Mouse (Mus musculus): Measurements from ENCODE around the gene Cacna1h. TPM values are rescaled to one million over a fixed set of nuclear protein-coding genes. Genes with fewer than 3 reads are reported as not detected.

Gene Cacna1h
- polyA plus RNA-seq, 1 experiment from 2014 or later, result 10.0 TPM

DNA sequence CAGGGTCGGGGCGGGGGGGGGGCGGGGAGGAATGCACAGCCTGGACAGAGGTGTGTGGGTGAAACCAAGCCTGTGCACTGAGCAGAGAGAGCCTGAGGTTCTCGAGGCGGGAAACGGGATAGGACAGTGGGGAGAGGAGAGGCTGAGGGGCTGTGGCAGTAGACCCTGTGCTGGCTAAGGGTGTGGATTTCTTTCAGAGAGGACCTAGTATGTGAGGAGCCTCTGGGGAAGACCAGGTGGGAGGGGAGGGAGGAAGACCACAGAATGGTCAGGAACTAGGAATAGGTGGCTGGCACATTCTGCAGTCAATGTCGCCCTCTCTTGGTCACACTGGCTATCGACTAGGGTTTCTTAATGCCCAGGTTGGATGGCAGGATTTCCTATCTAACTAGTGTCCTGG, 36.2 kb upstream of the Cacna1h start:
- Histone ChIP-seq H3K4me2 (ENCODE audit: low read length) (no peak overlapping the region), H3K36me3 (ENCODE audit: control insufficient read depth, insufficient read depth, low read length) (no peaks in the 10 kb centered on the region), H3K27me3 (ENCODE audit: control insufficient read depth, insufficient read depth, low read depth, low read length) (peaks cover 1% of the 10 kb centered on the region), H3K4me3 (ENCODE audit: low read depth, low read length) (no peak overlapping the region), H3K4me1 (ENCODE audit: control insufficient read depth, insufficient read depth, low read length) (peaks cover 8% of the 10 kb centered on the region; the same call in 1 of the 2 replicates), H3K27ac (ENCODE audit: low read length) (no peak overlapping the region), H3K9me3 (replicated peaks; ENCODE audit: control insufficient read depth, low read length, poor library complexity, severe bottlenecking) (no peaks in the 10 kb centered on the region), H3K9ac (ENCODE audit: low read depth, low read length) (peak overlapping the region; percentile 42; the same call in 1 of the 2 replicates)
- WGBS, result 37% methylated on average over 8 of the region's 8 CpGs
- ATAC-seq, result peak; percentile 52

DNA sequence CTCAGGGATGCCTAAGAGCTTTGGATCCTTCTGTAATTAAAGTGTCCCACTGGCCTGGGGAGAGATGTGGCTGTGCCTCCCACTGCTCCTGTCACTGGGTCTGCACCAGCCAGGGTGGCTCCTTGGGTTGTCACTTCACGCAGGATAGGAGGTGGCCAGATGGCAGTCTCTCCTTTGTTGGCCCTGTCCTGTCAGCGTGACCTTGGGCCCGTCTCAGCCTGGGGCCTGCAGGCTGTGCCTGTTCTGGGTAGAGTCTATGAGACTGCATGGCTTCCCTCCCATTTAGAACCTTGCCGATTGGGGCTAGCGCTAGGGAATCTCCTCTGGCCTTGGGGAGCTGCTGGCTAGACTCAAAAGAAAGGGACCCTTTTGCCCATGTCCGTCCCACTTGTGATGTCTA, 34.7 kb upstream of the Cacna1h start:
- Histone ChIP-seq H3K4me3 (ENCODE audit: low read depth, low read length) (no peak overlapping the region), H3K36me3 (ENCODE audit: control insufficient read depth, insufficient read depth, low read length) (no peaks in the 10 kb centered on the region), H3K4me1 (ENCODE audit: control insufficient read depth, insufficient read depth, low read length) (no peaks in the 10 kb centered on the region; the same call in 1 of the 2 replicates), H3K4me2 (ENCODE audit: low read length) (no peak overlapping the region), H3K9me3 (replicated peaks; ENCODE audit: control insufficient read depth, low read length, poor library complexity, severe bottlenecking) (no peaks in the 10 kb centered on the region), H3K9ac (ENCODE audit: low read depth, low read length) (no peak overlapping the region), H3K27ac (ENCODE audit: low read length) (no peak overlapping the region), H3K27me3 (ENCODE audit: control insufficient read depth, insufficient read depth, low read depth, low read length) (no peaks in the 10 kb centered on the region; the same call in 1 of the 2 replicates)
- WGBS, result 77% methylated on average over 6 of the region's 6 CpGs
- no peak for ATAC-seq

DNA sequence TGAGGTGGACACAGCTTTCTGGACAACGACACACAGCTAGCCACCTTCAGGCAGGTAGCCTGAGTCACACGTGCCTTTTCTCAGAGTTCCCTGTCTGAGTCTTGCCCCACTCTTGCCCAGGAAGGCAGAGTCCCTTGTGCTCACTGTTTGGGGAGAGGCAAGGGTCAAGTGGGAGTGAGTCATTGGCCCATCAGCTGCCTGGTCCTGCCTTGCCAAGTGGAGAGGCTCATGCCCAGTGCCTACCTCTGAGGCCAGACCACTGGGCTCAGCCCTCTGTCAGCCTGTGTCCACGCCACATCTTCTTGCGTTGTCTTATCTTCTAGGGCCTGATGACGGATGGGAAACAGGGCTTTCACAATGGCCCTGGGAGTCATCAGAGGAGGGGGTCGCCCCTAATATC, 34.2 kb upstream of the Cacna1h start:
- Histone ChIP-seq H3K9ac (ENCODE audit: low read depth, low read length) (no peak overlapping the region), H3K36me3 (ENCODE audit: control insufficient read depth, insufficient read depth, low read length) (no peaks in the 10 kb centered on the region), H3K9me3 (replicated peaks; ENCODE audit: control insufficient read depth, low read length, poor library complexity, severe bottlenecking) (no peaks in the 10 kb centered on the region), H3K27me3 (ENCODE audit: control insufficient read depth, insufficient read depth, low read depth, low read length) (no peaks in the 10 kb centered on the region; the same call in 1 of the 2 replicates), H3K4me2 (ENCODE audit: low read length) (no peak overlapping the region), H3K4me1 (ENCODE audit: control insufficient read depth, insufficient read depth, low read length) (peaks cover under 1% of the 10 kb centered on the region; the same call in 1 of the 2 replicates), H3K4me3 (ENCODE audit: low read depth, low read length) (no peak overlapping the region), H3K27ac (ENCODE audit: low read length) (no peak overlapping the region)
- 83% methylated on average over 6 of the region's 6 CpGs for WGBS
- ATAC-seq, result no peak

DNA sequence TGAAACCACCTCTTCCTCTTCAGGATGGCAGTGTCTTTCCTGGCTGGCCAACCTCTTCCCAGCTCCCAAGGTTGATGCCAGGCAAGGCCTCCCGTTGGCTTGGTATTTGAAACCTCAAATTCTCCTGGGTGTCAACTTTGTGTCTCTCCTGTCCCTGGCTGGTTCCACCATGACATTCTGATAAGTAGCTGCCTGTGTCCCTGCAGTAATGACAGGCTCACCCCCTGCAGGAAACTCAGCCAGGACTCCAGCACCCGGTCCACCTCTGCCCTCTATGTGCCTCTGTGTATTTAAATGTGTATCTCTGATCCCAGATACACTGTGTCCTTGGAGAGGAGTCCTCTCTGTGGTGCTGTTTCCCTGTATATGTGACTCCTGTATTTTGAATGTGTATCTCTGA, 32.7 kb upstream of the Cacna1h start:
- Histone ChIP-seq H3K4me1 (ENCODE audit: control insufficient read depth, insufficient read depth, low read length) (peaks cover 3% of the 10 kb centered on the region; the same call in 1 of the 2 replicates), H3K27me3 (ENCODE audit: control insufficient read depth, insufficient read depth, low read depth, low read length) (no peaks in the 10 kb centered on the region), H3K27ac (ENCODE audit: low read length) (no peak overlapping the region), H3K36me3 (ENCODE audit: control insufficient read depth, insufficient read depth, low read length) (no peaks in the 10 kb centered on the region), H3K4me2 (ENCODE audit: low read length) (no peak overlapping the region), H3K4me3 (ENCODE audit: low read depth, low read length) (no peak overlapping the region), H3K9me3 (replicated peaks; ENCODE audit: control insufficient read depth, low read length, poor library complexity, severe bottlenecking) (no peaks in the 10 kb centered on the region), H3K9ac (ENCODE audit: low read depth, low read length) (no peak overlapping the region)
- 91% methylated on average over 2 of the region's 2 CpGs for WGBS
- no peak for ATAC-seq

DNA sequence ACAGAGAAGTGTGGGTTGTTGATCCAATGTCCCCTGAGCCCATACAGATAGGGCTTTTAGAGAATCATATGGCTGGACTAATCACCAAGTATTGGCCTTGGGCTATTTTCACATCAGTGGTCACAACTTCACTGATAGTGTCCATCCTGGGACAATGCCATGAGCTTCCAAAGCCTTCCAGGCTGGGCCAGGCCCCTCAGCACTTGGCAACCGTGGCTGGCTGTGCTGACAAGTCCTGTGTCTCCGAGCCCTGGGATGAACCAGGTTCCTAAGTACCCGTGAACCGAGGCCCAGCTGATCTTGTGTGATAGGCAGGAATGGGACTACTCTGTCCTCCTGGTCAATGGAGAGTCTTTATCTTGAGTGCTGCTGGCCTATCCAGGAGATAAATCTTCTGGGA, 30.5 kb upstream of the Cacna1h start:
- no peak for ATAC-seq
- H3K27ac ChIP-seq (ENCODE audit: low read length), result no peak overlapping the region

DNA sequence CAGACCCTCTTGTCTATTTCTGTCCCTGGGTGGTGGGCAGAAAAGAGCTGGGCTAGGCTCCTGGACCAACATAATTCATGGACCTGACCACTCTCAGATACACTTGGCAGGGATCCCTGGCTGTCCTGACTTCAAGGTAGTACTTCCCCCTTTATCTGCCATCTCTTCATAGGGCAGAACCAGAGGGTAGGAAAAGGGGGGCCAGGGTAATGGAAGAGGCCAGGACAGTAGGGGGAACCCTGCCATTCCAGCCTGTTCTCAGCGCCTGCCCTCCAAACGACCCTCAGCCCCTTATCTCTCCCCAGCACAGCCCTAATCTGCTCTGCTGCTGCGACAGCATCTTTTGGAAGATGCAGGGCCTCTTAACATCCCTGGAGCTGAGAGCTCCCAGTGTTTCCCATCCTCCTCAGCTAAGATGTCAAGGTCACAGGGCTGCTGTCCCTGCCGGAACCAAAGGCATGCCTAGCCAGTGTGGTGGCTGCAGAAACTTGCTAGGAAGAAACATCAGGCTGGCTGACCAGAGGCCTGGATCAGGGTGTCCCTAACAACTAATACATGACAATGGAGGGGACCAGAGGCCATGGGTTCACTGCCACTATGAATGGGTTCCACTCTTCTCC, 29.9 kb upstream of the Cacna1h start:
- Histone ChIP-seq H3K36me3 (ENCODE audit: control insufficient read depth, insufficient read depth, low read length) (no peaks in the 10 kb centered on the region), H3K4me1 (ENCODE audit: control insufficient read depth, insufficient read depth, low read length) (peaks cover 3% of the 10 kb centered on the region; the same call in 1 of the 2 replicates), H3K4me2 (ENCODE audit: low read length) (no peak overlapping the region), H3K9me3 (replicated peaks; ENCODE audit: control insufficient read depth, low read length, poor library complexity, severe bottlenecking) (no peaks in the 10 kb centered on the region), H3K4me3 (ENCODE audit: low read depth, low read length) (no peak overlapping the region), H3K27me3 (ENCODE audit: control insufficient read depth, insufficient read depth, low read depth, low read length) (no peaks in the 10 kb centered on the region), H3K27ac (ENCODE audit: low read length) (no peak overlapping the region), H3K9ac (ENCODE audit: low read depth, low read length) (no peak overlapping the region)
- ATAC-seq, result no peak
- 69% methylated on average over 4 of the region's 4 CpGs for WGBS

More for the DNA sequence above, 30.5 kb upstream of the Cacna1h start:
- Histone ChIP-seq H3K9me3 (replicated peaks; ENCODE audit: control insufficient read depth, low read length, poor library complexity, severe bottlenecking) (no peaks in the 10 kb centered on the region), H3K9ac (ENCODE audit: low read depth, low read length) (no peak overlapping the region), H3K4me3 (ENCODE audit: low read depth, low read length) (no peak overlapping the region), H3K36me3 (ENCODE audit: control insufficient read depth, insufficient read depth, low read length) (no peaks in the 10 kb centered on the region), H3K27me3 (ENCODE audit: control insufficient read depth, insufficient read depth, low read depth, low read length) (no peaks in the 10 kb centered on the region), H3K4me2 (ENCODE audit: low read length) (no peak overlapping the region), H3K4me1 (ENCODE audit: control insufficient read depth, insufficient read depth, low read length) (peaks cover 3% of the 10 kb centered on the region; the same call in 1 of the 2 replicates)
- whole genome bisulfite sequencing, result 80% methylated on average over 4 of the region's 4 CpGs

DNA sequence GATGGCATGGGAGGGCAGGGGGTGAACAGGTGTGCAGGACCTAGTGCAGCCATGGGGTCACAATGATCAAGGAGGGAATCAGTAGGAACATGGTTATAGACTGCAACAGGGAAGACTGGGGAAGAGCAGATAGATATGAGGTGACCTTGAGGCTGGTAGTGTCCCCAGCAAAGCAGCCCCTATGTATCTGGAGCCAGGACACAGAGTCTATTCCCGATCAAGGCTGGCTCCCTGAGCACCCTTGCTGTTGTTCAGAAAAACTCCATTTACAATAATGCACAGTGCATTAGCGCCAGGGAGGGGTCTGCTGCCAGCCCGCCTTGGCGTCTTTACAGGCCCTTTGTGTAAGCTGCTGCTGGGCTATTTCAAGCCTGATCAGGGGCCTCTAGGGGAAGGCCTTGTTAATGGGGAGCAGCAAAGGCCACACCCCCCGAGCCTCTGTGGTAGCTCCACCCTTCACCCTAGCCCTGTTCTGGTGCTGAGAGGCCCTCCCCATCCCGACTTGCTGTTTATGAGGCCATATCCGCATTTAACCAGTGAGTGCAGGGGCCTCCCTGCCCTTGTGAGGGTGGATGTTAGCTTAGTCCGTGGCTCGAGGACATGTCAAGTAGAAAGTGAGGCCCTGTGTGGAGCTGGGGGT, 28.8 kb upstream of the Cacna1h start:
- 0 out of 2 replicates have a peak overlapping the region, but pooled peaks have one; percentile 14 for H3K9ac ChIP-seq (ENCODE audit: low read depth, low read length)
- no peaks in the 10 kb centered on the region for H3K27me3 ChIP-seq (ENCODE audit: control insufficient read depth, insufficient read depth, low read depth, low read length)
- ATAC-seq, result no peak

DNA sequence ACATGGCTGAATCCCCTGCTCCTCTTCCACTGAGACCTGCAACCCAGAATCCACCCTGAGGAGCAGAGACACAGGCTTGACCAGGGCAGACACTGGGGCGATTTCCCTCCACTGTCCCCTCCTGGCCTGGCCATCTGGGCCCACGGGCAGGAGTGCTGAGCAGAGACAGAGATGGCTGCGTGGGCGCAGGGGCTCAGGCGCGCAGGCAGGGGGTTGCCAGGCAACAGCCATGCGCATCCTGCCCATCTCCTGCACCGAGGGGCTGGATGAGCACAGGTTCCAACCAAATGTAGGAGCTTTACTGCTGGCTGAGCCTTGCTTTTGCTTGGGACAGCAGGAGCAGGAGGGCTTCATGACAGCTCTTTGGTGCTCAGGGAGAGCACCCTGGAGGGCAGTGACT, 23.0 kb upstream of the Cacna1h start:
- Histone ChIP-seq H3K27me3 (ENCODE audit: control insufficient read depth, insufficient read depth, low read depth, low read length) (no peaks in the 10 kb centered on the region), H3K4me1 (ENCODE audit: control insufficient read depth, insufficient read depth, low read length) (peaks cover 6% of the 10 kb centered on the region), H3K9me3 (replicated peaks; ENCODE audit: control insufficient read depth, low read length, poor library complexity, severe bottlenecking) (no peaks in the 10 kb centered on the region), H3K27ac (ENCODE audit: low read length) (peak overlapping the region; percentile 53), H3K4me3 (ENCODE audit: low read depth, low read length) (no peak overlapping the region), H3K4me2 (ENCODE audit: low read length) (no peak overlapping the region), H3K36me3 (ENCODE audit: control insufficient read depth, insufficient read depth, low read length) (no peaks in the 10 kb centered on the region), H3K9ac (ENCODE audit: low read depth, low read length) (peak overlapping the region; percentile 22; the same call in 1 of the 2 replicates)
- 33% methylated on average over 8 of the region's 8 CpGs for WGBS
- peak; percentile 84 for ATAC-seq

More for the DNA sequence above, 28.8 kb upstream of the Cacna1h start:
- peaks cover 3% of the 10 kb centered on the region; the same call in 1 of the 2 replicates for H3K4me1 ChIP-seq (ENCODE audit: control insufficient read depth, insufficient read depth, low read length)
- no peak overlapping the region; the same call in 1 of the 2 replicates for H3K27ac ChIP-seq (ENCODE audit: low read length)
- 21% methylated on average over 9 of the region's 9 CpGs for WGBS
- no peaks in the 10 kb centered on the region for H3K9me3 ChIP-seq (replicated peaks; ENCODE audit: control insufficient read depth, low read length, poor library complexity, severe bottlenecking)
- H3K4me3 ChIP-seq (ENCODE audit: low read depth, low read length), result no peak overlapping the region
- no peaks in the 10 kb centered on the region for H3K36me3 ChIP-seq (ENCODE audit: control insufficient read depth, insufficient read depth, low read length)
- no peak overlapping the region for H3K4me2 ChIP-seq (ENCODE audit: low read length)

DNA sequence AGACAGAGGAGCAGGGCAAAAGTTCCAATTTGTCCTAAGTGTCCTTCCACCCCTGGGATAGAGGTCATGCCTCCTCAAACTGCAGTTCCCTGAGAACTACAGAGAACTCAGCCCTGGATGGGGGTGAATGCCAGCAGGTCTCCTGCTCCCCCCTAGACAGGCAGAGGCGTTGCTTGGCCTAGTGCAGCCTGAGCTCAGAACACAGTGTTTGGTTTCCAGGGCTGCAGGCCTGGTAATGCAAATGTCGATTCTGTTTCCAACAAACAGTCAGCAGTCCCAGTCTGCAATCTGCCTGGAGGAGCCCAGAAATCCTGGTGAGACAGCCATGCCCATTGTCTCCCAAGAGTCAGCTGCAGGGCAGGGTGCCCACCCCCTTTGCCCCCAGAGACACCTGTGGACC, 20.7 kb upstream of the Cacna1h start, which contains the start of gene Tekt4:
Gene Tekt4, plus strand, starts transcription at position 344 of the 400 bp plus-strand sequence.
- no peak within 1 kb of the TSS for H3K4me3 ChIP-seq (ENCODE audit: low read depth, low read length)
- no peak within 1 kb of the TSS for H3K4me2 ChIP-seq (ENCODE audit: low read length)
- H3K4me1 ChIP-seq (ENCODE audit: control insufficient read depth, insufficient read depth, low read length), result peaks cover 6% of the 10 kb centered on the region
- H3K27ac ChIP-seq (ENCODE audit: low read length), result no peak within 1 kb of the TSS
- H3K27me3 ChIP-seq (ENCODE audit: control insufficient read depth, insufficient read depth, low read depth, low read length), result no peaks in the 10 kb centered on the region
- no peak for ATAC-seq
- H3K9me3 ChIP-seq (replicated peaks; ENCODE audit: control insufficient read depth, low read length, poor library complexity, severe bottlenecking), result no peaks in the 10 kb centered on the region
- WGBS, result 30% methylated on average over 2 of the region's 2 CpGs
- no peak within 1 kb of the TSS for H3K9ac ChIP-seq (ENCODE audit: low read depth, low read length)
- H3K36me3 ChIP-seq (ENCODE audit: control insufficient read depth, insufficient read depth, low read length), result no peaks in the 10 kb centered on the region
